Comparison of ENCODE assay signal across 20 mouse cellular contexts in the genomic region with DNA sequence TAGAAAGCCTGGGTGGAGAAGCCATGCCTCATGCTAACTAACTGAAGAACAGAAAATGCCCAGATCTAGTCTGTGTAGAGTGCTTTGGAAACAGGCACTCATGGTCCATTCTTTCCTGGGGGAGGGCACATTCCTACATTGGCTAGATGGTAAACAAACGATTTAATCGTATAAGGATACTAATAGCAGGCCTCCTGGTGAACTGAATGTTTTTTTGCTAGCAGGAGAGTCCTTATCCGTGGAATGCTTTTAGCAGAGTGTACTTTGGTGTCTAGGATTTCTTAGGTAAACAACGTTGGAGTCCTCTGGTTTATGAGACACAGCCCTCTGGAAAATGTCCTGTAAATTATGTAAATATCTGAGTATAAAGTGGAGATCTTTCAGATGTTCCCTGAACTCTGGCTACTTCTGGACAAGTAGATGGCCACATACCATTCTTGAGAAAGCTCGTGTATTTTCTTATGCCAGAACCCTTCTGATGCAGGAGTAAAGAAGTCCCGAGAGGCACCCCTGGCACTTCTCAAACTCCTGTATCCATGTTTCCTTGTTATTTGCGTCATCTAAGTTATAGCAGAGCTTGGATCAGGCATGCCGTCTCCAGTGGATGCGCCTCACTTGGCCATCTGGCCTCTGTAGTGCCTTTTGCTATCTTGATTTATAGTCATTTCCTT.
DNase-seq lines count a peak whose midpoint lies in the region; ATAC-seq and TF ChIP-seq lines count a peak whose summit lies in the region.
"Had no signal": no experiment of that assay in that cellular context is flagged by ENCODE, and none has a peak within 500 bp of the region (broad histone marks: within the 10 kb centered on the region; RNA-seq: fewer than 3 reads in every experiment).

No protein-coding gene starts in this region.

- H3K4me1 ChIP-seq in kidney, embryonic 16.5 days (ENCODE audit: insufficient read depth, low read length): 0 out of 2 replicates have a peak, but pooled peaks cover 4% of the 10 kb centered on the region
- no peaks in the 10 kb centered on the region for H3K4me1 ChIP-seq in embryonic facial prominence, embryonic 13.5 days
- H3K4me1 ChIP-seq in lung, adult 2 months (ENCODE audit: control insufficient read depth, insufficient read depth, low read length): peaks cover 4% of the 10 kb centered on the region; the same call in 1 of the 2 replicates
- H3K4me1 ChIP-seq in hindbrain, embryonic 13.5 days (replicated peaks): no peaks in the 10 kb centered on the region
- H3K4me1 ChIP-seq: midbrain, embryonic 13.5 days; neural tube, embryonic 13.5 days had no signal

- 31% methylated on average over 9 of the region's 9 CpGs for WGBS in kidney, embryonic 16.5 days
- WGBS in embryonic facial prominence, embryonic 13.5 days: 62% methylated on average over 9 of the region's 9 CpGs
- 38% methylated on average over 9 of the region's 9 CpGs for WGBS in lung, adult 2 months
- WGBS in hindbrain, embryonic 13.5 days: 84% methylated on average over 9 of the region's 9 CpGs

- no peak for TF ChIP-seq POLR2A in lung, adult 2 months (IDR thresholded peaks at IDR 0.05; ENCODE audit: borderline replicate concordance, extremely low read depth, low read depth, low read length)

- no peak for DNase-seq in kidney, postnatal 36 days
- DNase-seq in lung, adult 2 months: peak; percentile 34
- DNase-seq in lung, postnatal 36 days: peak; percentile 70
- no peak for DNase-seq in cerebellum, postnatal 10 days
- DNase-seq in layer of hippocampus, postnatal 10 days (ENCODE audit: low spot score in 2 of 2): no peak
- DNase-seq: adrenal gland, postnatal 25 days; B cell, adult 2 months; cerebellum, adult 11 months; cerebellum, postnatal 14 days; embryo, embryonic 11 days; gastrocnemius, postnatal 14 days; right cerebral cortex, adult 18-20 months; thymus, adult 18-20 months had no signal

- ATAC-seq in kidney, embryonic 16.5 days (ENCODE audit: low FRiP score, low TSS enrichment): peak; percentile 67
- 0 out of 2 replicates have a peak, but pooled peaks have one; percentile 10 for ATAC-seq in embryonic facial prominence, embryonic 13.5 days (ENCODE audit: insufficient number of reproducible peaks, insufficient read depth, low FRiP score, low TSS enrichment, low read depth)
- ATAC-seq in hindbrain, embryonic 13.5 days (ENCODE audit: low FRiP score): no peak
- ATAC-seq: hindbrain, postnatal 0 days; midbrain, embryonic 13.5 days had no signal

- no peak overlapping the region for H3K4me3 ChIP-seq in kidney, embryonic 16.5 days (ENCODE audit: low read length)
- no peak overlapping the region for H3K4me3 ChIP-seq in embryonic facial prominence, embryonic 13.5 days
- no peak overlapping the region for H3K4me3 ChIP-seq in lung, adult 2 months (replicated peaks; ENCODE audit: extremely low read depth, low read depth, low read length)
- H3K4me3 ChIP-seq in hindbrain, embryonic 13.5 days: no peak overlapping the region
- H3K4me3 ChIP-seq: midbrain, embryonic 13.5 days; neural tube, embryonic 13.5 days had no signal

- H3K9ac ChIP-seq in kidney, embryonic 16.5 days (replicated peaks; ENCODE audit: low read length): no peak overlapping the region
- H3K9ac ChIP-seq in embryonic facial prominence, embryonic 13.5 days: no peak overlapping the region
- no peak overlapping the region for H3K9ac ChIP-seq in hindbrain, embryonic 13.5 days
- H3K9ac ChIP-seq: liver, embryonic 14.5 days; midbrain, embryonic 13.5 days; neural tube, embryonic 13.5 days had no signal

- peak overlapping the region; percentile 27; the same call in 1 of the 2 replicates for H3K27ac ChIP-seq in kidney, embryonic 16.5 days (ENCODE audit: low read length)
- H3K27ac ChIP-seq in embryonic facial prominence, embryonic 13.5 days: no peak overlapping the region
- no peak overlapping the region for H3K27ac ChIP-seq in hindbrain, embryonic 13.5 days
- H3K27ac ChIP-seq: hindbrain, postnatal 0 days; liver, embryonic 14.5 days; midbrain, embryonic 13.5 days; neural tube, embryonic 13.5 days had no signal

- H3K27me3 ChIP-seq in kidney, embryonic 16.5 days (ENCODE audit: insufficient read depth, low read length): no peaks in the 10 kb centered on the region
- no peaks in the 10 kb centered on the region for H3K27me3 ChIP-seq in embryonic facial prominence, embryonic 13.5 days
- no peaks in the 10 kb centered on the region for H3K27me3 ChIP-seq in hindbrain, embryonic 13.5 days
- H3K27me3 ChIP-seq: midbrain, embryonic 13.5 days; neural tube, embryonic 13.5 days had no signal

- no peak overlapping the region for H3K4me2 ChIP-seq in kidney, embryonic 16.5 days (replicated peaks; ENCODE audit: low read depth, low read length)
- H3K4me2 ChIP-seq in embryonic facial prominence, embryonic 13.5 days: no peak overlapping the region
- H3K4me2 ChIP-seq in hindbrain, embryonic 13.5 days: no peak overlapping the region
- H3K4me2 ChIP-seq: midbrain, embryonic 13.5 days; neural tube, embryonic 13.5 days had no signal

- no peaks in the 10 kb centered on the region for H3K36me3 ChIP-seq in kidney, embryonic 16.5 days (ENCODE audit: insufficient read depth, low read length)
- no peaks in the 10 kb centered on the region for H3K36me3 ChIP-seq in embryonic facial prominence, embryonic 13.5 days
- H3K36me3 ChIP-seq in hindbrain, embryonic 13.5 days: no peaks in the 10 kb centered on the region
- H3K36me3 ChIP-seq: midbrain, embryonic 13.5 days; neural tube, embryonic 13.5 days had no signal

- H3K9me3 ChIP-seq in kidney, embryonic 16.5 days (ENCODE audit: low read length): peaks cover 2% of the 10 kb centered on the region; the same call in 1 of the 2 replicates
- H3K9me3 ChIP-seq in embryonic facial prominence, embryonic 13.5 days: no peaks in the 10 kb centered on the region
- H3K9me3 ChIP-seq in hindbrain, embryonic 13.5 days: no peaks in the 10 kb centered on the region
- H3K9me3 ChIP-seq: midbrain, embryonic 13.5 days; neural tube, embryonic 13.5 days had no signal

- TF ChIP-seq CTCF in lung, adult 2 months (IDR thresholded peaks at IDR 0.05; ENCODE audit: insufficient read depth, low read length): no peak

Comparison
In these comparisons a context has a peak if more than half of its experiments do, and no peak if none do; other contexts are left out.
1. DNase-seq: peak in lung, adult 2 months (single experiment) and lung, postnatal 36 days (single experiment); none in kidney, postnatal 36 days (0 of 2), cerebellum, postnatal 10 days (0 of 2) and layer of hippocampus, postnatal 10 days (0 of 2).